In the genomic region with DNA sequence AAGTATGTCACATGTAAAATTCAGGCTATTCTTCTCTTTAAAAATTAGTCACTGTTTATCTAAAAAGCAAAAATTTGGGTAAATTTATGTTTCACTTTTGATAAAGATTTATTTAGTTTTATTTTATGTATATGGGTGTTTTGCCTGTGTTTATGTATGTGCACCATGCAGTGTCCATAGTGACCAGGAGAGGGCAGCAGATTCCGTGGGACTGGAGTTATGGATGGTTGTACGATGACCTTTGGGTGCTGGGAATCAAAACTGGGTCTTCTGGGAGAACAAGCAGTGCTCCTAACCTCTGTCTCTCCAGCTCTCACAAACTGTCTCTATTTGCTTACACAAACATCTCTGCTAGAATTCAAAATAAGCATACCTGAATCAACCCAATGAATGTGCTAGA, we compare ENCODE assay signal across 30 mouse cellular contexts.
A peak's percentile ranks its signal among the peaks of the same experiment; 100 is the strongest.
DNase-seq lines count a peak whose midpoint lies in the region; ATAC-seq and TF ChIP-seq lines count a peak whose summit lies in the region.
"Had no signal": no experiment of that assay in that cellular context is flagged by ENCODE, and none has a peak within 500 bp of the region (broad histone marks: within the 10 kb centered on the region; RNA-seq: fewer than 3 reads in every experiment).

No protein-coding gene starts in this region.

- H3K4me3 ChIP-seq in kidney, adult 2 months (ENCODE audit: insufficient read depth, low read depth, low read length) = no peak overlapping the region
- no peak overlapping the region for H3K4me3 ChIP-seq in kidney, embryonic 15.5 days (replicated peaks)
- no peak overlapping the region for H3K4me3 ChIP-seq in lung, embryonic 14.5 days (ENCODE audit: low read depth, low read length)
- no peak overlapping the region for H3K4me3 ChIP-seq in stomach, postnatal 0 days (ENCODE audit: low read depth, low read length)
- H3K4me3 ChIP-seq: erythroblast, embryonic 14.5 days; forebrain, embryonic 13.5 days; heart, embryonic 10.5 days; heart, embryonic 15.5 days; limb, embryonic 13.5 days; liver, embryonic 13.5 days; lung, embryonic 15.5 days; neural tube, embryonic 15.5 days; stomach, embryonic 15.5 days had no signal

- no peak for DNase-seq in kidney, adult 2 months
- DNase-seq in lung, embryonic 14.5 days = no peak
- DNase-seq in lung, postnatal 4 days = no peak
- peak; percentile 35 for DNase-seq in NIH3T3 (ENCODE audit: low read depth)
- DNase-seq in stomach, postnatal 0 days (ENCODE audit: low spot score) = no peak
- DNase-seq in gastrocnemius, postnatal 14 days = no peak
- DNase-seq: adrenal gland, postnatal 14 days; cerebellum, adult 2 months; cerebellum, postnatal 14 days; gastrocnemius, postnatal 10 days; heart, postnatal 4 days; kidney, adult 18-20 months; kidney, postnatal 14 days; liver, embryonic 13.5 days; midbrain, embryonic 14.5 days; retina, postnatal 1 day; right cerebral cortex, postnatal 14 days; thymus, postnatal 14 days had no signal

- H3K36me3 ChIP-seq in kidney, adult 2 months (ENCODE audit: control insufficient read depth, insufficient read depth, low read length) = no peaks in the 10 kb centered on the region
- no peaks in the 10 kb centered on the region for H3K36me3 ChIP-seq in kidney, embryonic 15.5 days
- no peaks in the 10 kb centered on the region for H3K36me3 ChIP-seq in lung, embryonic 14.5 days (ENCODE audit: insufficient read depth)
- no peaks in the 10 kb centered on the region for H3K36me3 ChIP-seq in stomach, postnatal 0 days (ENCODE audit: control insufficient read depth, insufficient read depth, low read length)
- H3K36me3 ChIP-seq: heart, embryonic 10.5 days; heart, embryonic 15.5 days; limb, embryonic 13.5 days; liver, embryonic 13.5 days; lung, embryonic 15.5 days; neural tube, embryonic 15.5 days; stomach, embryonic 15.5 days had no signal

- TF ChIP-seq EP300 in stomach, postnatal 0 days (optimal IDR thresholded peaks at IDR 0.05) = no peak

- WGBS in kidney, adult 2 months = 76% methylated on average over 2 of the region's 2 CpGs
- WGBS in kidney, embryonic 15.5 days = 83% methylated on average over 2 of the region's 2 CpGs
- 79% methylated on average over 2 of the region's 2 CpGs for WGBS in lung, embryonic 14.5 days
- WGBS in stomach, postnatal 0 days = 82% methylated on average over 2 of the region's 2 CpGs

- no peak for TF ChIP-seq POLR2A in kidney, adult 2 months (IDR thresholded peaks at IDR 0.05; ENCODE audit: low read depth, low read length)

- peaks cover 17% of the 10 kb centered on the region for H3K9me3 ChIP-seq in kidney, embryonic 15.5 days (replicated peaks)
- H3K9me3 ChIP-seq in lung, embryonic 14.5 days (ENCODE audit: low read depth, low read length) = peaks cover 15% of the 10 kb centered on the region
- H3K9me3 ChIP-seq in stomach, postnatal 0 days (ENCODE audit: control insufficient read depth, low read length) = peaks cover 6% of the 10 kb centered on the region; the same call in 1 of the 2 replicates
- H3K9me3 ChIP-seq: heart, embryonic 15.5 days; neural tube, embryonic 15.5 days had no signal

- intact Hi-C loops in gastrocnemius, postnatal 14 days (cut with DNase I; ENCODE audit: low total_unique reads) = no loop called here

- TF ChIP-seq CTCF in kidney, adult 2 months (conservative IDR thresholded peaks at IDR 0.05; ENCODE audit: insufficient read depth, insufficient read length, low read depth, low read length) = peak; percentile 17; the same call in 1 of the 2 replicates
- TF ChIP-seq CTCF in lung, embryonic 14.5 days (IDR thresholded peaks at IDR 0.05; ENCODE audit: low read depth) = peak; percentile 44
- TF ChIP-seq CTCF in stomach, postnatal 0 days (IDR thresholded peaks at IDR 0.05; ENCODE audit: low read depth) = peak; percentile 37

- H3K4me2 ChIP-seq in kidney, embryonic 15.5 days = no peak overlapping the region
- no peak overlapping the region for H3K4me2 ChIP-seq in lung, embryonic 14.5 days
- H3K4me2 ChIP-seq in stomach, postnatal 0 days (replicated peaks; ENCODE audit: low read depth) = no peak overlapping the region
- H3K4me2 ChIP-seq: forebrain, embryonic 13.5 days; heart, embryonic 15.5 days; hindbrain, embryonic 14.5 days; limb, embryonic 13.5 days; liver, embryonic 13.5 days; lung, embryonic 15.5 days; neural tube, embryonic 15.5 days; stomach, embryonic 15.5 days had no signal

- no peaks in the 10 kb centered on the region for H3K27me3 ChIP-seq in kidney, adult 2 months (replicated peaks; ENCODE audit: control insufficient read depth, insufficient read depth, low read length)
- 0 out of 2 replicates have a peak, but pooled peaks cover 6% of the 10 kb centered on the region for H3K27me3 ChIP-seq in kidney, embryonic 15.5 days
- H3K27me3 ChIP-seq in lung, embryonic 14.5 days (ENCODE audit: insufficient read depth, low read length) = no peaks in the 10 kb centered on the region
- no peaks in the 10 kb centered on the region for H3K27me3 ChIP-seq in stomach, postnatal 0 days (ENCODE audit: control insufficient read depth, insufficient read depth, low read length)
- H3K27me3 ChIP-seq: liver, embryonic 13.5 days; lung, embryonic 15.5 days; stomach, embryonic 15.5 days had no signal

- ATAC-seq in kidney, embryonic 15.5 days (replicated peaks; ENCODE audit: low FRiP score) = no peak
- no peak for ATAC-seq in lung, embryonic 14.5 days (ENCODE audit: insufficient read depth)
- ATAC-seq in stomach, postnatal 0 days (ENCODE audit: low FRiP score, low TSS enrichment) = no peak
- ATAC-seq: CD4-positive, CD25-positive, alpha-beta regulatory T cell, adult 4 months; forebrain, embryonic 13.5 days had no signal

- H3K4me1 ChIP-seq in kidney, adult 2 months (ENCODE audit: control insufficient read depth, insufficient read depth, low read length) = peaks cover 6% of the 10 kb centered on the region; the same call in 1 of the 2 replicates
- no peaks in the 10 kb centered on the region for H3K4me1 ChIP-seq in kidney, embryonic 15.5 days
- no peaks in the 10 kb centered on the region for H3K4me1 ChIP-seq in lung, embryonic 14.5 days (ENCODE audit: insufficient read depth)
- H3K4me1 ChIP-seq in stomach, postnatal 0 days (replicated peaks; ENCODE audit: control insufficient read depth, insufficient read depth) = no peaks in the 10 kb centered on the region
- H3K4me1 ChIP-seq: forebrain, embryonic 13.5 days; heart, embryonic 10.5 days; heart, embryonic 15.5 days; liver, embryonic 13.5 days; lung, embryonic 15.5 days; neural tube, embryonic 15.5 days; stomach, embryonic 15.5 days had no signal

- H3K27ac ChIP-seq in kidney, adult 2 months (ENCODE audit: insufficient read depth, low read depth, low read length) = no peak overlapping the region
- H3K27ac ChIP-seq in kidney, embryonic 15.5 days = no peak overlapping the region
- H3K27ac ChIP-seq in lung, embryonic 14.5 days (ENCODE audit: low read depth) = no peak overlapping the region
- no peak overlapping the region for H3K27ac ChIP-seq in stomach, postnatal 0 days (replicated peaks)
- H3K27ac ChIP-seq: forebrain, embryonic 13.5 days; heart, embryonic 10.5 days; heart, embryonic 15.5 days; hindbrain, embryonic 14.5 days; limb, embryonic 13.5 days; liver, embryonic 13.5 days; lung, embryonic 15.5 days; macrophage; neural tube, embryonic 15.5 days; stomach, embryonic 15.5 days had no signal

- H3K9ac ChIP-seq in kidney, embryonic 15.5 days = no peak overlapping the region
- H3K9ac ChIP-seq in lung, embryonic 14.5 days = no peak overlapping the region
- no peak overlapping the region for H3K9ac ChIP-seq in stomach, postnatal 0 days (ENCODE audit: low read length)
- H3K9ac ChIP-seq: forebrain, embryonic 13.5 days; heart, embryonic 15.5 days; hindbrain, embryonic 14.5 days; limb, embryonic 13.5 days; liver, embryonic 13.5 days; lung, embryonic 15.5 days; neural tube, embryonic 15.5 days; stomach, embryonic 15.5 days had no signal
